Mouse (Mus musculus): Measurements from ENCODE around the gene Plekha5. TPM values are rescaled to one million over a fixed set of nuclear protein-coding genes. Genes with fewer than 3 reads are reported as not detected.

Plekha5 gene
- polyA plus RNA-seq, 1 experiment from 2014 or later = 39.0 TPM

DNA sequence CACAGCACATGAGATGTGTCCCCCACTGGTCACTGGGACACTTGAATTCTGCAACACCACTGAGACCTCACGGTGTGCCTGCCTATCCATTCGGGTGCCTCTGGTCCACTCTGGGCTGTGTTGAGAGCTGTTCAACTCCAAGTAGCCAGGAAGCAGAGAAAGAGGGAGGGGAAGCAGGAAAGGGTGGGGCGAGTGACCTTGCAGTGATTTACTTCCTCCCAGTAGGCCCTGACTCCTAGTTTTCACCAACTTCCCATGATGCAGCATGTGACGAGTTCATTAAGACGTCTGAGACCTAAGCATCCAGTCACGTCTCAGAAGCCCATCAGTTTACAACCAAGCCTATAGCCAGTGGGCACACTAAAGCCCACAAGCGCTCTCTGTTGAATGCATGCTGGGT lies 78.0 kb downstream of the Plekha5 start:
- ATAC-seq (replicated peaks; ENCODE audit: low FRiP score, low read depth) (no peak), DNase-seq (ENCODE audit: low spot score) (no peak)
- WGBS = 76% methylated on average over 7 of the region's 7 CpGs
- H3K9ac ChIP-seq (ENCODE audit: low read depth, low read length) = no peak overlapping the region
- H3K36me3 ChIP-seq (ENCODE audit: insufficient read depth, low read length) = no peaks in the 10 kb centered on the region
- no peaks in the 10 kb centered on the region for H3K9me3 ChIP-seq (replicated peaks; ENCODE audit: low read length)
- TF ChIP-seq CTCF (IDR thresholded peaks at IDR 0.05; ENCODE audit: low read depth) = no peak
- H3K27ac ChIP-seq = no peak overlapping the region
- H3K4me1 ChIP-seq (replicated peaks; ENCODE audit: insufficient read depth, low read length) = no peaks in the 10 kb centered on the region
- H3K4me2 ChIP-seq (ENCODE audit: low read length) = no peak overlapping the region
- H3K4me3 ChIP-seq (replicated peaks; ENCODE audit: low read depth, low read length) = no peak overlapping the region
- no peaks in the 10 kb centered on the region for H3K27me3 ChIP-seq (ENCODE audit: insufficient read depth, low read length)

DNA sequence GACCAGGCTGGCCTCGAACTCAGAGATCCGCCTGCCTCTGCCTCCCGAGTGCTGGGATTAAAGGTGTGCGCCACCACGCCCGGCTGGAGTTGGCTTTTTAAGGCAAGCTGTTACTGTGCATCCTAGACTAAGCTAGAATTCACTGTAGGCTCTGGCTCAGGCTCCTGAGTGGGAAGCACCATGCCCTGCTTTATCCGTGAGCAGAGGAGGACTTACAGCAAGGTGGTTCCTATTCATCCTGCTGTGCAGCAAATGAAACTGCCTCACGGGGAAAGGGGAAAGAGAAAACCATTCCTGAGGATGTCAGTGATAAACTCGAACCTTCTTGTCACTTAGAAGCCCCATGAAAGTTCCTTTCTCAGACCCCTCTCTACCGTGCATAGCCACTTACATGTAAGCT lies 80.9 kb downstream of the Plekha5 start:
- no peak for TF ChIP-seq CTCF (IDR thresholded peaks at IDR 0.05; ENCODE audit: low read depth)
- DNase-seq (ENCODE audit: low spot score) (no peak), ATAC-seq (replicated peaks; ENCODE audit: low FRiP score, low read depth) (no peak)
- Histone ChIP-seq H3K4me3 (replicated peaks; ENCODE audit: low read depth, low read length) (no peak overlapping the region), H3K36me3 (ENCODE audit: insufficient read depth, low read length) (no peaks in the 10 kb centered on the region), H3K9me3 (replicated peaks; ENCODE audit: low read length) (no peaks in the 10 kb centered on the region), H3K4me2 (ENCODE audit: low read length) (no peak overlapping the region), H3K27ac (no peak overlapping the region), H3K9ac (ENCODE audit: low read depth, low read length) (no peak overlapping the region), H3K27me3 (ENCODE audit: insufficient read depth, low read length) (no peaks in the 10 kb centered on the region), H3K4me1 (replicated peaks; ENCODE audit: insufficient read depth, low read length) (peaks cover 4% of the 10 kb centered on the region; the same call in 1 of the 2 replicates)
- 93% methylated on average over 10 of the region's 10 CpGs for WGBS

DNA sequence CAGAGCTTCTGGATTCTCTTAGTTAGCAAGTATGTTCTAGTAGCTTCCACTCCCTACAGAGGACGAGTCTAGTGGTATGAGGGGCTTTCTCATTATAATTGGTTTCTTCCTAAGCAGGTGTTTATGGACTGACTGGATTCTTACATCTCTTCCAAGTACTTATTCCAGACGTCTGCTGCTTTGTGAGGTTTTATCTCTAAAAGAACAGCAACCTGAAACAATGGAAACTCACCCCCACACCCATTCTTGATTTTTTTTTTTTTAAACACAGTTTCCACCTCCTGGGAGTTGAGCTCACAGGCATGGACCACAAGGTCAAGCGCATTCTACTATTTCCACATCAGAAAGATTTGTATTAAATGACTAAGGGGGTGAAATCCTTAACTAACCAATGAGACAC lies 83.8 kb downstream of the Plekha5 start:
- ATAC-seq (replicated peaks; ENCODE audit: low FRiP score, low read depth) = no peak

DNA sequence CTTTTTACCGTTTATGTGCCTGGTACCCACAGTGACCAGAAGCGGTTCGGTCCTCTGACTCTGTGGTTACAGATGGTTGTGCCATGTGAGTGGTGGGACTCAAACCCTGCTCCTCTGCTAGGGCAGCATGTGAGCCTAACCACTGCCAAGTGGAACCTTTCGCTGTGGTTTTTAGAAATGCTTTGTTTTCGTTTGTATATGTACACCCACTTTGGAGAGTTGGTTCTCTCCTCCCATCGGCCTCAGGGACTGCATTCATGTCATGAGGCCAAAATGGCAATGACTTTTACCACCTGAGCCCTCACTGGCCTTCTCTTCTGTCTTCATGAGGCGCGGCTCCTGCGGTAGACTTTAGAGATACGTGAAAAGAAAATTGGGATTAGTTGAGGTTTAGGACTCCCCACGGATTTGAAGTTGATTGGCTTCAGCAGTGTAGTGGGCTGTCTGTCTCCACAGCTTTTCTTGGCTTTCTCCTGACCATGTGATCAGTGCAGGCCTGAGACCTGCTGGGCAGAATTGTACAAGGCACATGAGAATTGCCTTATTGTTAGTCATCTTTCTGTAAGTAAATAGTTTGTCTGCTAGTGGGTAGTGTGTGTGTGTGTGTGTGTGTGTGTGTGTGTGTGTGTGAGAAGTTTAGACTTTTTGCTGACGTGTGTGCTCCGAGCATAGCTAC lies 84.8 kb downstream of the Plekha5 start:
- H3K4me2 ChIP-seq (ENCODE audit: low read length) = no peak overlapping the region
- H3K27ac ChIP-seq = peak overlapping the region; percentile 54
- no peaks in the 10 kb centered on the region for H3K9me3 ChIP-seq (replicated peaks; ENCODE audit: low read length)
- H3K36me3 ChIP-seq (ENCODE audit: insufficient read depth, low read length) = no peaks in the 10 kb centered on the region
- peaks cover 4% of the 10 kb centered on the region; the same call in 1 of the 2 replicates for H3K4me1 ChIP-seq (replicated peaks; ENCODE audit: insufficient read depth, low read length)
- no peak for DNase-seq (ENCODE audit: low spot score)
- no peak overlapping the region for H3K9ac ChIP-seq (ENCODE audit: low read depth, low read length)
- WGBS = 73% methylated on average over 13 of the region's 13 CpGs
- H3K4me3 ChIP-seq (replicated peaks; ENCODE audit: low read depth, low read length) = no peak overlapping the region
- TF ChIP-seq CTCF (IDR thresholded peaks at IDR 0.05; ENCODE audit: low read depth) = no peak
- ATAC-seq (replicated peaks; ENCODE audit: low FRiP score, low read depth) = no peak; the same call in 1 of the 2 replicates
- no peaks in the 10 kb centered on the region for H3K27me3 ChIP-seq (ENCODE audit: insufficient read depth, low read length)

More for the DNA sequence above, 83.8 kb downstream of the Plekha5 start:
- Histone ChIP-seq H3K27ac (no peak overlapping the region), H3K4me3 (replicated peaks; ENCODE audit: low read depth, low read length) (no peak overlapping the region), H3K4me1 (replicated peaks; ENCODE audit: insufficient read depth, low read length) (peaks cover 4% of the 10 kb centered on the region; the same call in 1 of the 2 replicates), H3K27me3 (ENCODE audit: insufficient read depth, low read length) (no peaks in the 10 kb centered on the region), H3K9ac (ENCODE audit: low read depth, low read length) (no peak overlapping the region), H3K9me3 (replicated peaks; ENCODE audit: low read length) (no peaks in the 10 kb centered on the region), H3K4me2 (ENCODE audit: low read length) (no peak overlapping the region), H3K36me3 (ENCODE audit: insufficient read depth, low read length) (no peaks in the 10 kb centered on the region)
- TF ChIP-seq CTCF (IDR thresholded peaks at IDR 0.05; ENCODE audit: low read depth) = no peak
- WGBS = 52% methylated on average over 3 of the region's 3 CpGs
- DNase-seq (ENCODE audit: low spot score) = no peak

DNA sequence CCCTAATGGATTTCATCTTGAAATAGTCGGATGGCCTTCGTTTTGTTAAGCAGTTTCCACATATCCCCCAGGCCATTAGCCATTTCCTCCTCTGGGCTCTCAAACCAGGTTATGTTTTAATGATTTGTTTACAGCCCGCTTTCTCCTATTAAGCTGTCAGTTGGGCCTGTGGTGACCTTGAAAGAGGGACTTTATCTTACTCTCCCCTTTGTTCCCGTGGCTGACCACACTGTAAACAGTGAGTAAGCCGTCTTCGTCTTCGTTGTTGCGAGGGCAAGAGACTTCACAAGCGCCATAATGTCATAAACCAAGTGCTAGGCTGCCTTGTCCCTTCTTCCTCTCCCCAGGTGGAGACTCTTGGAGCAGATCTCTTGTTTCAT lies 85.3 kb downstream of the Plekha5 start:
- DNase-seq (ENCODE audit: low spot score) = peak; percentile 38
- Histone ChIP-seq H3K4me1 (replicated peaks; ENCODE audit: insufficient read depth, low read length) (peaks cover 4% of the 10 kb centered on the region; the same call in 1 of the 2 replicates), H3K4me3 (replicated peaks; ENCODE audit: low read depth, low read length) (no peak overlapping the region), H3K27ac (peak overlapping the region; percentile 54), H3K36me3 (ENCODE audit: insufficient read depth, low read length) (no peaks in the 10 kb centered on the region), H3K9me3 (replicated peaks; ENCODE audit: low read length) (no peaks in the 10 kb centered on the region), H3K4me2 (ENCODE audit: low read length) (no peak overlapping the region), H3K27me3 (ENCODE audit: insufficient read depth, low read length) (no peaks in the 10 kb centered on the region), H3K9ac (ENCODE audit: low read depth, low read length) (no peak overlapping the region)
- WGBS = 33% methylated on average over 9 of the region's 9 CpGs
- ATAC-seq (replicated peaks; ENCODE audit: low FRiP score, low read depth) = no peak; the same call in 1 of the 2 replicates
- no peak for TF ChIP-seq CTCF (IDR thresholded peaks at IDR 0.05; ENCODE audit: low read depth)

DNA sequence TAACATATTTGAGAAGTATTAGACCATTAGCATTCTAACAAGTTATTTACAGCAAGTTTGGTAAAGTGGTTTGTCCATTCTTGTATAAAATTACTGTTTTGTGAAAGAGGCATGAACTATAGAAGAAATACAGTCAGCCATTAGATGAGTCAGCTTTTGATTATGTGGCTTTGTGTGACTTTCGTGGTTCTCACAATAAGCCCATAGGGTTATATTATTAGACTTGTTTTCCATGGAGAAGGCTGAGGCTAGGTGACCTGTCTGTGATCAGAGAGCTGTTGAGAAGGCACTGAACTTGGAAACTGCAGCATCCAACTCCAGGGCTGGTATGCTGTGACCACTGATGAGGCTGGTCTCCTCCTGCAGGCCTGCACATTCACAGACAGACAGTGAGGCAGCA lies 88.2 kb downstream of the Plekha5 start:
- H3K4me3 ChIP-seq (replicated peaks; ENCODE audit: low read depth, low read length) = no peak overlapping the region
- H3K4me1 ChIP-seq (replicated peaks; ENCODE audit: insufficient read depth, low read length) = peaks cover 4% of the 10 kb centered on the region; the same call in 1 of the 2 replicates
- TF ChIP-seq CTCF (IDR thresholded peaks at IDR 0.05; ENCODE audit: low read depth) = no peak
- no peak overlapping the region for H3K9ac ChIP-seq (ENCODE audit: low read depth, low read length)
- DNase-seq (ENCODE audit: low spot score) (no peak), ATAC-seq (replicated peaks; ENCODE audit: low FRiP score, low read depth) (no peak)
- no peaks in the 10 kb centered on the region for H3K27me3 ChIP-seq (ENCODE audit: insufficient read depth, low read length)
- no peaks in the 10 kb centered on the region for H3K36me3 ChIP-seq (ENCODE audit: insufficient read depth, low read length)
- no peak overlapping the region for H3K27ac ChIP-seq
- 74% methylated on average over 1 of the region's 1 CpGs for WGBS
- no peak overlapping the region for H3K4me2 ChIP-seq (ENCODE audit: low read length)
- H3K9me3 ChIP-seq (replicated peaks; ENCODE audit: low read length) = no peaks in the 10 kb centered on the region

Measured in kidney, postnatal 0 days (tissue).